Mouse (Mus musculus): ENCODE measurements at regions not wholly inside any gene's neighbourhood (a gene's known extent, or its start where the extent isn't known, plus 50 kb on each side); places are given as distances from the start of the nearest gene placed in this dataset.

GRCm38 (mm10) chr7:83037100-83037499, 170.0 kb downstream of the Mex3b start:
- no peak for TF ChIP-seq CTCF (IDR thresholded peaks at IDR 0.05; ENCODE audit: low read depth, low read length)
- no peak for TF ChIP-seq POLR2A (IDR thresholded peaks at IDR 0.05; ENCODE audit: extremely low read depth, insufficient read depth, low read length)

All from liver, adult 2 months (tissue).